Mouse (Mus musculus): ENCODE measurements around the gene Vstm5.
"Not testable (repeated sequence)": the region's sequence is repeated elsewhere in the genome, so short reads cannot be mapped to it uniquely, and the experiment has no call there.

Vstm5 gene

GRCm38 (mm10) chr9:15239042-15239925 lies at the start of gene Vstm5:
Vstm5 (plus strand) TSS chr9:15239045.
- no peak for DNase-seq (ENCODE audit: low spot score)

GRCm38 (mm10) chr9:15194806-15195205 lies 44.0 kb upstream of the Vstm5 start:
- DNase-seq (ENCODE audit: low spot score), result not testable (repeated sequence)

GRCm38 (mm10) chr9:15206631-15207030 lies 32.2 kb upstream of the Vstm5 start:
- no peak for DNase-seq (ENCODE audit: low spot score)

- DNase-seq (ENCODE audit: low spot score), result no peak
These were observed 29.5 kb upstream of the Vstm5 start for GRCm38 (mm10) chr9:15209320-15209719.

GRCm38 (mm10) chr9:15211876-15212275 lies 27.0 kb upstream of the Vstm5 start:
- DNase-seq (ENCODE audit: low spot score), result no peak

GRCm38 (mm10) chr9:15213695-15214094 lies 25.1 kb upstream of the Vstm5 start:
- no peak for DNase-seq (ENCODE audit: low spot score)

GRCm38 (mm10) chr9:15224912-15225311 lies 13.9 kb upstream of the Vstm5 start:
- DNase-seq (ENCODE audit: low spot score), result no peak

GRCm38 (mm10) chr9:15232445-15232844 lies 6.4 kb upstream of the Vstm5 start:
- DNase-seq (ENCODE audit: low spot score), result no peak

GRCm38 (mm10) chr9:15233604-15234003 lies 5.2 kb upstream of the Vstm5 start:
- no peak for DNase-seq (ENCODE audit: low spot score)

- no peak for DNase-seq (ENCODE audit: low spot score)
These were observed 2.9 kb upstream of the Vstm5 start for GRCm38 (mm10) chr9:15235986-15236385.

GRCm38 (mm10) chr9:15237516-15238296 lies 1.1 kb upstream of the Vstm5 start:
- no peak for DNase-seq (ENCODE audit: low spot score)

GRCm38 (mm10) chr9:15238297-15238990 lies 401 bp upstream of the Vstm5 start:
- no peak for DNase-seq (ENCODE audit: low spot score)

GRCm38 (mm10) chr9:15240006-15240405 lies 1.2 kb downstream of the Vstm5 start:
- no peak for DNase-seq (ENCODE audit: low spot score)

GRCm38 (mm10) chr9:15240863-15241595 lies 2.2 kb downstream of the Vstm5 start:
- DNase-seq (ENCODE audit: low spot score), result no peak

GRCm38 (mm10) chr9:15241596-15241939 lies 2.7 kb downstream of the Vstm5 start:
- peak; percentile 21 for DNase-seq (ENCODE audit: low spot score)

- no peak for DNase-seq (ENCODE audit: low spot score)
These were observed 3.3 kb downstream of the Vstm5 start for GRCm38 (mm10) chr9:15242130-15242529.

GRCm38 (mm10) chr9:15245319-15246075 lies 6.7 kb downstream of the Vstm5 start:
- DNase-seq (ENCODE audit: low spot score), result no peak

GRCm38 (mm10) chr9:15250376-15250775 lies 11.5 kb downstream of the Vstm5 start:
- no peak for DNase-seq (ENCODE audit: low spot score)

- DNase-seq (ENCODE audit: low spot score), result no peak
These were observed 13.4 kb downstream of the Vstm5 start for GRCm38 (mm10) chr9:15252196-15252595.

GRCm38 (mm10) chr9:15254501-15254900 lies 15.7 kb downstream of the Vstm5 start:
- no peak for DNase-seq (ENCODE audit: low spot score)

GRCm38 (mm10) chr9:15256214-15256613 lies 17.4 kb downstream of the Vstm5 start:
- no peak for DNase-seq (ENCODE audit: low spot score)

Measured in ovary, adult 18-20 months (tissue).